Mouse (Mus musculus) activated CD4-positive, CD25-positive, alpha-beta regulatory T cell, adult 4 months (primary cell): ENCODE measurements around the gene Emc3. TPM values are rescaled to one million over a fixed set of nuclear protein-coding genes. Genes with fewer than 3 reads are reported as not detected.

Experiments used
- ATAC-seq: one replicate; pipeline ENCODE4 v1.8.0; 2017
- polyA plus RNA-seq, 2 experiments: library from polyadenylated mRNA; unstranded; fragments of 100-300 nt; shearing (Covaris generic); gene quantifications; one replicate each; pipeline ENCODE4 v1.2.1; 2017

Gene Emc3
- polyA plus RNA-seq: 10 to 100 TPM; 57.7 to 61.8 TPM

GRCm38 (mm10) chr6:113530932-113531839 lies at the start of gene Emc3, which contains the start of gene Fancd2:
TSS of gene Emc3 (minus strand) at chr6:113531652.
TSS of gene Fancd2 (plus strand) at chr6:113531682.
- peak; percentile 87 for ATAC-seq

- ATAC-seq: no peak
These were observed 47.9 kb upstream of the Emc3 start for GRCm38 (mm10) chr6:113579306-113579705.

- no peak for ATAC-seq
These were observed 44.6 kb upstream of the Emc3 start for GRCm38 (mm10) chr6:113576044-113576443.

GRCm38 (mm10) chr6:113564557-113564956 lies 33.1 kb upstream of the Emc3 start:
- ATAC-seq: no peak

GRCm38 (mm10) chr6:113559736-113560135 lies 28.3 kb upstream of the Emc3 start:
- ATAC-seq: no peak

GRCm38 (mm10) chr6:113543906-113544481 lies 12.5 kb upstream of the Emc3 start:
- no peak for ATAC-seq

- no peak for ATAC-seq
These were observed 10.2 kb upstream of the Emc3 start for GRCm38 (mm10) chr6:113541610-113542009.

GRCm38 (mm10) chr6:113534886-113535285 lies 3.4 kb upstream of the Emc3 start:
- no peak for ATAC-seq

GRCm38 (mm10) chr6:113531840-113532404 lies 470 bp upstream of the Emc3 start:
- ATAC-seq: no peak

- ATAC-seq: no peak
These were observed 8.0 kb downstream of the Emc3 start for GRCm38 (mm10) chr6:113523420-113523819.

GRCm38 (mm10) chr6:113522310-113522709 lies 9.1 kb downstream of the Emc3 start:
- ATAC-seq: no peak

GRCm38 (mm10) chr6:113517434-113518080 lies 13.9 kb downstream of the Emc3 start:
- ATAC-seq: no peak

- no peak for ATAC-seq
These were observed 16.9 kb downstream of the Emc3 start for GRCm38 (mm10) chr6:113514600-113514999.

GRCm38 (mm10) chr6:113513944-113514343 lies 17.5 kb downstream of the Emc3 start:
- no peak for ATAC-seq

- ATAC-seq: no peak
These were observed 22.5 kb downstream of the Emc3 start for GRCm38 (mm10) chr6:113508947-113509280.

GRCm38 (mm10) chr6:113508272-113508946 lies 23.0 kb downstream of the Emc3 start:
- no peak for ATAC-seq

GRCm38 (mm10) chr6:113507130-113507529 lies 24.3 kb downstream of the Emc3 start:
- no peak for ATAC-seq

- no peak for ATAC-seq
These were observed 25.8 kb downstream of the Emc3 start for GRCm38 (mm10) chr6:113505689-113506088.

GRCm38 (mm10) chr6:113502801-113503200 lies 28.7 kb downstream of the Emc3 start:
- ATAC-seq: no peak

- ATAC-seq: no peak
These were observed 29.9 kb downstream of the Emc3 start, which contains the start of gene Prrt3 for GRCm38 (mm10) chr6:113501388-113502084. TSS of gene Prrt3 (minus strand) at chr6:113501931.

- no peak for ATAC-seq
These were observed 32.1 kb downstream of the Emc3 start for GRCm38 (mm10) chr6:113499346-113499745.
